Mouse (Mus musculus): ENCODE results near the gene Ptprd. TPM values are rescaled to one million over a fixed set of nuclear protein-coding genes. Genes with fewer than 3 reads are reported as not detected.

Gene Ptprd
- polyA plus RNA-seq, 1 experiment from 2014 or later = 10.9 TPM

DNA sequence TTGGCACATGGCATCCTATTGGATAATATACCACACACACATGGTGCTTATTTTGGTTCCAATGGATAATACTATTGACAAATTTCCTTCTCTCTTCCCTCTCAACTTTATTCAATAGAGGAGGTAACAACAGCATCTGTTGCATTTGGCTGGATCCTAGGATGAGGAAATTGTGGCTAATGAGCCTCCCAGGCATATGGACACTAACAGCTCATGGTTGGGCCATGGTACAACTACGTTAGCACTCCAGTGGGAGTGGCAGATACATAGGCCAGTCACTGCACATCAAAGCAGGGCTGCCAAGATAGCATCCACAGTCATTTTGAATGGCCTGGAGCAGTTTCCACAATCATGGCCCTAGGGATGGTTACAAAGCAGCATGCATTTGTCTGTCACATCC lies 2238.4 kb downstream of the Ptprd start:
- Histone ChIP-seq H3K4me1 (peaks cover 6% of the 10 kb centered on the region), H3K36me3 (no peaks in the 10 kb centered on the region), H3K27me3 (ENCODE audit: insufficient read depth, poor library complexity, severe bottlenecking) (no peaks in the 10 kb centered on the region), H3K27ac (no peak overlapping the region), H3K9me3 (no peaks in the 10 kb centered on the region), H3K4me3 (no peak overlapping the region)
- DNase-seq (ENCODE audit: low spot score) = no peak
- 76% methylated on average over 1 of the region's 1 CpGs for WGBS

DNA sequence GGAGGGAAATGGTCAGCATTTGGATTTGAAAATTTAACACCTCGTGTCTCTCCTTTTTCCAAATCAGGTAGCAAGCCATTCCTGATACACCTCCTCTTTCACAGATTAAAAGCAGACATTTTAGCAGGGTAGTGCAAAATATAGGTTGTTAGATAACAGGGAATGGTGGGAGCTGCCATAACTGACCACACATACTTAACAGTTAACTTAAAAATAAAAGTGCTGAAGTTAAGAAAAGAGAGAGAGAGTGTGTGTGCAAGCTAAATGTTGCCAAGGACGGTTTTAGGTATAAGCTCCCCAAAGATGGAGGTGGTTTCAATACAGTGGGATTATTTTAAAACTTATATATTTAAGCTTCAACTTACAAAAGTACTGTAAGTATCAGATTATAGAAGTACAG lies 2241.8 kb downstream of the Ptprd start:
- Histone ChIP-seq H3K27me3 (ENCODE audit: insufficient read depth, poor library complexity, severe bottlenecking) (no peaks in the 10 kb centered on the region), H3K27ac (no peak overlapping the region), H3K36me3 (no peaks in the 10 kb centered on the region), H3K4me1 (peaks cover 6% of the 10 kb centered on the region), H3K9me3 (no peaks in the 10 kb centered on the region), H3K4me3 (no peak overlapping the region)
- 82% methylated on average over 2 of the region's 2 CpGs for WGBS
- DNase-seq (ENCODE audit: low spot score) = no peak

DNA sequence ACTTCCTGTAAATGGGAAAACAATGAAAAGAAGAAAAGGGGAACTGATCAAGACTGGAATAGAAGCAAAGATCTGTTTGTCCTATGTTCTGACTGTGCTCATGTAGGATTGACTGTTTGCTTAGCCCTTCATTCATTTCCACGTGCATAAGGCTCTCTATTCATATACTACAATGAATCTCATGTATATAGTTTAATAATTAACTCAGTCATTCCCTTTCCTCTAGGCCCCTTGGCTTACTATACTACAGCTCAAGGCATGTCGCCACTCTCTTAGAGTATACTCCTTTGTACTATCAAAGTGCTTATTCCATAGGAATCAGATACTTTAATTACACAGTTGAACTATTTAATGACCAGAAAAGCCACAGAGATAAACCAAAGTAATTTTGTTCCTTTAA lies 2243.1 kb downstream of the Ptprd start:
- Histone ChIP-seq H3K9me3 (no peaks in the 10 kb centered on the region), H3K27ac (no peak overlapping the region), H3K4me1 (no peaks in the 10 kb centered on the region), H3K36me3 (no peaks in the 10 kb centered on the region), H3K4me3 (no peak overlapping the region), H3K27me3 (ENCODE audit: insufficient read depth, poor library complexity, severe bottlenecking) (no peaks in the 10 kb centered on the region)
- 85% methylated on average over 2 of the region's 2 CpGs for WGBS
- DNase-seq (ENCODE audit: low spot score) = no peak

DNA sequence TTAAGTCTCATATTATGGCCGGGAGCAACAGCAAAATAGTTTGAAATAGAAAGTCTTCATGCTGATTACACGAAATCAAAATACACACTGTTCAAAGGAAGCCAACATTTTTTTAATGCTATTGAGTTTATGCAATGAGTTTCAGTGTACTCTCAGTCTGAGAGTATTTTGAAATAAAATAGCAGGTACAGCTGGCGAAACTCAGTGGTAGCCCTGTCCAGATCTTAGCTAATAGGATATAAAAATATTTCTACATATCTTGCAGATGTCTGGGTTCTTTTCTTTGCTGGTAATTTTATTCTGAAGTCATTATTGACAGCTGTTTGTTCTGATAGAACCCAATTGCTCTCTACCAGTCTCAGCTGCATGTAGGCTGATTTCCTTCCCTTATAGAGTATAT lies 2246.0 kb downstream of the Ptprd start:
- 77% methylated on average over 3 of the region's 3 CpGs for WGBS
- no peak for DNase-seq (ENCODE audit: low spot score)

DNA sequence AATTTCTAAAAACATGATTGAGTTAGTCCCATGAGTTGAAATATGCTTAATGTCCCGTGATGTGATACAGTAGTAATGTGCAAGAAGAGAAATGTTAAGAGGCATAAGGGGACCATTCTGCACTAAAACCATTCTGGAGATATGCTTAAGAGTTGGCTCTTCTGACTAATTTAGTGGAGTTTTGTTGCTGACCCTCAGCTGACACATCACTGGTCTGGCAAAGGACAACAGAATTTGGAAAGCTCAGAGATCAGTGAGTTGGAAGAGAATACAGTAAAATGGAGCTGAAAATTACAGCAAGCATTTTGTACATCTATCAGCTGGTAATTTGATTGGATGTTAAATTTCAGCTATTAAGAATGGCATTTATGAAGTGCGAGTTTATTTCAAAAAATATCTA lies 2248.8 kb downstream of the Ptprd start:
- Histone ChIP-seq H3K27ac (no peak overlapping the region), H3K9me3 (no peaks in the 10 kb centered on the region), H3K4me3 (no peak overlapping the region), H3K27me3 (ENCODE audit: insufficient read depth, poor library complexity, severe bottlenecking) (no peaks in the 10 kb centered on the region), H3K36me3 (no peaks in the 10 kb centered on the region), H3K4me1 (no peaks in the 10 kb centered on the region)
- no peak for DNase-seq (ENCODE audit: low spot score)
- 71% methylated on average over 2 of the region's 2 CpGs for WGBS

More for the DNA sequence above, 2246.0 kb downstream of the Ptprd start:
- H3K9me3 ChIP-seq = no peaks in the 10 kb centered on the region
- H3K27ac ChIP-seq = no peak overlapping the region
- no peaks in the 10 kb centered on the region for H3K36me3 ChIP-seq
- no peaks in the 10 kb centered on the region for H3K27me3 ChIP-seq (ENCODE audit: insufficient read depth, poor library complexity, severe bottlenecking)
- H3K4me1 ChIP-seq = no peaks in the 10 kb centered on the region
- no peak overlapping the region for H3K4me3 ChIP-seq

DNA sequence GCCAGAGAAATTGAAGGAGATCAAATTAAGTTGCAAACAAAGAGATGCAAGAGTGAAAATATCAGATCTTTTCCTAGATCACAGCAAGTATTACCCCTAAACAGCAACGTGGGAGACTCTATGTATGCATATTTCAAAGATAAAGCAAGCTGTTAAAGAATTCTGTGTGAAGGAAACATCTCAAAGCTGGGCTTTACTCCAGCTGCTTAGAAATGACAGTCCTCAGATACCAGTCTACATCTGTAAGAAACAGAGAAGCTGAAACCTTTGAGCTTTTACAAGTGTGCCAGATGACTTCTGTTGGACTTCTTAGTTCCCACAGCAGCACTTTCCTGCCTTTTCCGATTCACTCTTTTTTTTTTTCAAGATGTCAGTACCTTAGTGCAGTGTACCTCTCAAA lies 2249.9 kb downstream of the Ptprd start:
- Histone ChIP-seq H3K27ac (no peak overlapping the region), H3K4me1 (no peaks in the 10 kb centered on the region), H3K9me3 (no peaks in the 10 kb centered on the region), H3K27me3 (ENCODE audit: insufficient read depth, poor library complexity, severe bottlenecking) (no peaks in the 10 kb centered on the region), H3K36me3 (no peaks in the 10 kb centered on the region), H3K4me3 (no peak overlapping the region)
- no peak for DNase-seq (ENCODE audit: low spot score)
- 16% methylated on average over 2 of the region's 2 CpGs for WGBS

DNA sequence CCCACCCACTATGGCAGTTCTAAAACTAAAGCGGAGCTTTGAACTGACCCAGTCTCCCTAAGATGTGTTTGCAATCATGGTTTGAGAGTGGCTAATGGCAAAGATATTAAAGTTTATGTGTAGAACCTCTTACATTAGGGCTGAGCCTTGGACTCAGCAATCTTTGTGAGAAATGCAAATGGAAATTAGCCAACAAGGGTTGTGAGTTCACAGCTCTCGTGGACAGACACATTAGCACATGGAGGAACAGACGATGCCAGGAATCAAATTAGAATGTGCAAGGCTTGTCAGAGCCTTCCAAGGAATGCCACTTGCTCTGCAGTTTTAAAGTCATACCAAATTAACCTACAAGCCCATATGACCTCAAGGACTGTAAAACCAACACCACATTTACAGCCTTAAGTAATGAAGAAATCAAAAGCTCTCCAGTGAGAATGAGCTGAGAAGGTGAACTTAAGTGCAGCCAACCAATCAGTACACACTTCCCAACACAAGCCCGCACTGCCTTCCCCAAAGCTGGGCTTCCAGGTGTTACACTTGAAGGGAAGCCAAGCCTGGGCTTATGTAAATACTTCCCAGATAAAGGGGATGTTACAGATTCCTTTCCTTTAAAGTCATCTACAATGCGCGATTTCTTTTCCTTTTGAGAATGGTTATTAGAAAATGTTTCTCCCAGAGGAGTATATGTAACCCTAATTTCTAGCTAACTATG lies 2258.3 kb downstream of the Ptprd start:
- DNase-seq (ENCODE audit: low spot score) = no peak
- WGBS = 67% methylated on average over 6 of the region's 6 CpGs
- H3K9me3 ChIP-seq = no peaks in the 10 kb centered on the region
- H3K36me3 ChIP-seq = no peaks in the 10 kb centered on the region
- no peak overlapping the region for H3K27ac ChIP-seq
- no peaks in the 10 kb centered on the region for H3K4me1 ChIP-seq
- H3K27me3 ChIP-seq (ENCODE audit: insufficient read depth, poor library complexity, severe bottlenecking) = no peaks in the 10 kb centered on the region
- no peak overlapping the region for H3K4me3 ChIP-seq

DNA sequence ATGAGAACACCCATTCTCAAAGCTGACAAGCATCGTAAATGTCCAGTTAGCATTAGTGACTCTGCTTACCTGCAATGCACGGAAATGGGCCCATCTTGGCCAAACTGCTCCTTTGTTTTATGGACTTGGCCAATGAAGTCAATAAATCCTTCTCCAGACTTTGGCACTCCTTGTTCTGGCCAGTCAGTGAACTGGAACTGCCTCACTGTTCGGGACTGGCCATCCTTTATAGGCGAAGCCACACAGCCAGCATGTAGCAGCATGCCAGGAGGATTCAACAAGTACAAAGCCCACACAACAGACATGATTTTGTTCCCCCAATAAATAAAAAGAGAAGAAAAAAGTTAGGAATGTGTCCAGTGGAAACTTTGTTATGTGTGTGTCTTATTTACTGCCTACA lies 2261.2 kb downstream of the Ptprd start:
- no peak overlapping the region for H3K4me3 ChIP-seq
- no peak overlapping the region for H3K27ac ChIP-seq
- DNase-seq (ENCODE audit: low spot score) = no peak
- no peaks in the 10 kb centered on the region for H3K4me1 ChIP-seq
- no peaks in the 10 kb centered on the region for H3K36me3 ChIP-seq
- WGBS = 90% methylated on average over 4 of the region's 4 CpGs
- no peaks in the 10 kb centered on the region for H3K27me3 ChIP-seq (ENCODE audit: insufficient read depth, poor library complexity, severe bottlenecking)
- H3K9me3 ChIP-seq = no peaks in the 10 kb centered on the region

DNA sequence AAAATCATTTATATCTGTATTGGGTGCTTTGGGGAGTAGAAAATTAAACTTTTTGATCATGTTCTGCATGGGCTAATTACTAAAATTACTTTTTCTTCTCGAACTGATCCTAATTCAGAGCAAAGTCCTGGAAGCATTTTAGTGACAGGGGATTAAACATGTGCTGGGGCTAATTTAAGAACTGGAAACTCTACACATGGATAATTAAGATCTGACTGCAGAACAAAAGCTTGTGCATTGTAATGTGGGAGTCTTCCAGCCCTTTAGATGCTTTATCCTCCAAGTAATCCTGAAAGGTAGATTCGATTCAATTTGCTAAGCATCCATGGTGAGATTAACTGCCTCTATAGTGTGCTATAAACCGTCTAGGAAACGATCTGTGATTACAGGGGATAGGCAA lies 2316.9 kb downstream of the Ptprd start:
- no peaks in the 10 kb centered on the region for H3K36me3 ChIP-seq

More for the DNA sequence above, 2316.9 kb downstream of the Ptprd start:
- WGBS = 76% methylated on average over 4 of the region's 4 CpGs
- Histone ChIP-seq H3K27me3 (ENCODE audit: insufficient read depth, poor library complexity, severe bottlenecking) (no peaks in the 10 kb centered on the region), H3K4me1 (no peaks in the 10 kb centered on the region), H3K4me3 (no peak overlapping the region), H3K9me3 (no peaks in the 10 kb centered on the region), H3K27ac (no peak overlapping the region)
- DNase-seq (ENCODE audit: low spot score) = no peak

Small RNAs within 50 kb of the gene (microRNA-seq; reads per million reads assigned to microRNA genes)
- not detected for gene Gm23159
